Comparison of ENCODE assay signal across 8 mouse cellular contexts in the genomic region with DNA sequence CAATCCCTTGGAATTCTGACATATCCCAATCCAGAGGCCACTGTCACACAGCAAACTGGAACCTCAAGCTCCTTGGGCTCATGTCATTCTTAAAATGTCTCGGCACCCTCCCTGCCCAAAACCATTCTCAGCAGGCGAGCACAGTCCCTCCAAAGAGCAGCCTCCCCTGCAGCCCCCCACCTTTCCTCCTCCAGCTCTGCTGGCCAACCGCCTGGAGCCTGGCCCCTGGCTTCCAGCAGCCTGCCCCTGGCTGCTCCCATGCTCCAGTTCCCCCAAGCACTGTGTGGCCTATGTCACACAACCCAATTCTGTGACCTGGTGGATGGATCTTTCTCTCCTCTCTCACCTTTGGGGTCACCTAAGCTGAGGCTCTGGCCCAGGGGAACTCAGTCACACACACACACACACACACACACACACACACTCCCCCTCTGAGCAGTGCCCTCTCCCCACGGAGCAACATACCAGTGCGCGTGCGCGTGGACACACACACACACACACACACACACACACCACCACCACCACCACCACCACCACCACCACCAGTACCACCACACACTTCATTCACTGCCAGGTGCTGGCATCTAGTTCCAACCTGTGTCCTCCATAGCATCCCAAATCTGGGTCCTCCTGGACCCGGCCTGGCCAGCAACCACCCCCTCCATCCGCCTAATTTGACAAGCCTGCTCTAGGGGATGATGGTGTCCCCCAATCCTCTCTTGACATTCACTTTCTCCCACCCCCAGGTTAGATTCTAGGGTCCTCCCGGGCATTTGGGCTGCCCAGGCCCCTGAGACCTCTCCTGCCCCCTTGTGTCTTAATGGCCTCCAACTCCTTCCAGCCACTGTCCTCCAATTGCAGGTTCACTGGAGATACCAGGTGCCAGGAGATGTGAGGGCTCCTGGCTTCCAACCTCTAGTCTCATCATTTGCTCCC. TPM values are rescaled to one million over a fixed set of nuclear protein-coding genes. Genes with fewer than 3 reads are reported as not detected.
DNase-seq lines count a peak whose midpoint lies in the region; ATAC-seq and TF ChIP-seq lines count a peak whose summit lies in the region.

No protein-coding gene starts in this region.

- TF ChIP-seq CTCF in gastrocnemius, adult 2 months (IDR thresholded peaks at IDR 0.05), result no peak

- in situ Hi-C loops in ES-E14 (cut with MboI; ENCODE audit: low sequenced_read_pairs in 2 of 2, unreplicated experiment in 2 of 2), result no loop called here

- H3K36me3 ChIP-seq in ES-E14 (ENCODE audit: control insufficient read depth, insufficient read depth, low read length, poor library complexity, severe bottlenecking), result no peaks in the 10 kb centered on the region
- no peaks in the 10 kb centered on the region for H3K36me3 ChIP-seq in forebrain, embryonic 10.5 days (replicated peaks)
- H3K36me3 ChIP-seq in limb, embryonic 15.5 days, result peaks cover 4% of the 10 kb centered on the region; the same call in 1 of the 2 replicates

- ATAC-seq in limb, embryonic 15.5 days (ENCODE audit: insufficient number of reproducible peaks, low FRiP score, low TSS enrichment, low read depth), result no peak; the same call in 1 of the 2 replicates

- H3K9ac ChIP-seq in ES-E14 (ENCODE audit: insufficient read depth, low read depth, low read length, poor library complexity, severe bottlenecking), result no peak overlapping the region; the same call in 1 of the 2 replicates
- peak overlapping the region; percentile 61 for H3K9ac ChIP-seq in limb, embryonic 15.5 days

- H3K27me3 ChIP-seq in forebrain, embryonic 10.5 days (ENCODE audit: poor library complexity, severe bottlenecking), result no peaks in the 10 kb centered on the region
- no peaks in the 10 kb centered on the region for H3K27me3 ChIP-seq in limb, embryonic 15.5 days

- H3K9me3 ChIP-seq in ES-E14 (ENCODE audit: control insufficient read depth, insufficient read depth, low read depth, low read length), result no peaks in the 10 kb centered on the region
- H3K9me3 ChIP-seq in forebrain, embryonic 10.5 days, result no peaks in the 10 kb centered on the region
- no peaks in the 10 kb centered on the region for H3K9me3 ChIP-seq in limb, embryonic 15.5 days

- DNase-seq in gastrocnemius, adult 2 months, result no peak
- no peak for DNase-seq in gastrocnemius, adult 18-20 months (ENCODE audit: low spot score)
- DNase-seq in ES-E14 (ENCODE audit: low read depth, low spot score), result no peak
- DNase-seq in forebrain, embryonic 10.5 days (ENCODE audit: extremely low spot score, low spot score), result no peak
- no peak for DNase-seq in adrenal gland, postnatal 25 days
- DNase-seq in urinary bladder, postnatal 25 days (ENCODE audit: low spot score), result no peak
- DNase-seq in spleen, postnatal 10 days (ENCODE audit: low spot score in 2 of 2), result no peak

- intact Hi-C loops in gastrocnemius, adult 2 months (cut with DNase I), result no loop called here

- peak overlapping the region; percentile 72 for H3K4me2 ChIP-seq in limb, embryonic 15.5 days

- H3K27ac ChIP-seq in gastrocnemius, adult 2 months, result peak overlapping the region; percentile 71
- no peak overlapping the region for H3K27ac ChIP-seq in ES-E14 (ENCODE audit: insufficient read depth, low read depth, low read length, poor library complexity, severe bottlenecking)
- H3K27ac ChIP-seq in forebrain, embryonic 10.5 days, result peak overlapping the region; percentile 93
- peak overlapping the region; percentile 75 for H3K27ac ChIP-seq in limb, embryonic 15.5 days

- H3K4me1 ChIP-seq in ES-E14 (ENCODE audit: control insufficient read depth in 2 of 2, insufficient read depth in 2 of 2, low read length in 2 of 2, poor library complexity in 1 of 2), result peaks cover 0 to 2% of the 10 kb centered on the region in 2 experiments; a peak in 1 of 4 replicates
- H3K4me1 ChIP-seq in forebrain, embryonic 10.5 days, result peaks cover 44% of the 10 kb centered on the region
- H3K4me1 ChIP-seq in limb, embryonic 15.5 days, result peaks cover 24% of the 10 kb centered on the region

- H3K4me3 ChIP-seq in gastrocnemius, adult 2 months, result peak overlapping the region; percentile 71
- H3K4me3 ChIP-seq in ES-E14 (ENCODE audit: insufficient read depth in 1 of 2, low read depth in 1 of 2, low read length in 2 of 2, poor library complexity in 1 of 2, severe bottlenecking in 1 of 2), result peak overlapping the region; percentile 79 to 83
- peak overlapping the region; percentile 87 for H3K4me3 ChIP-seq in forebrain, embryonic 10.5 days
- peak overlapping the region; percentile 64 for H3K4me3 ChIP-seq in limb, embryonic 15.5 days

- 68% methylated on average over 11 of the region's 11 CpGs for WGBS in forebrain, embryonic 10.5 days
- WGBS in limb, embryonic 15.5 days, result 68% methylated on average over 11 of the region's 11 CpGs

TF ChIP-seq in ES-E14, 5 proteins besides CTCF, POLR2A, EP300 and RAD21:
- TF ChIP-seq HCFC1 (IDR thresholded peaks at IDR 0.05; ENCODE audit: borderline replicate concordance, insufficient read depth, low read length) (no peak), CHD2 (IDR thresholded peaks at IDR 0.05; ENCODE audit: low read depth, low read length) (no peak), ZC3H11A (IDR thresholded peaks at IDR 0.05; ENCODE audit: borderline replicate concordance, low read depth, low read length) (no peak), ZNF384 (IDR thresholded peaks at IDR 0.05; ENCODE audit: low read depth, low read length) (no peak), MAFK (IDR thresholded peaks at IDR 0.05; ENCODE audit: insufficient read depth, low read depth, low read length) (no peak)
TF ChIP-seq in ES-E14: peak in this region for 0.

RNA-seq across cellular contexts. Expression of gene Stx4a, which starts 0.6 kb away (rescaled TPM):
- 10 to 100 TPM; 55.4 to 59.0 TPM for total RNA-seq in gastrocnemius, adult 2 months (2021)
- total RNA-seq in gastrocnemius, adult 18-20 months (2021), result 10 to 100 TPM; 46.4 to 56.7 TPM
- total RNA-seq in ES-E14 (2012; rRNA removed), result 20.9 and 23.7 TPM in 2 replicates
- 23.7 and 24.6 TPM in 2 replicates for polyA plus RNA-seq in forebrain, embryonic 10.5 days (2016; fragmentation: Nextera tagmentation; extraction: Ambion mirVana)
- 72.5 and 79.5 TPM in 2 replicates for polyA plus RNA-seq in limb, embryonic 15.5 days (2015; fragmentation: Nextera tagmentation; extraction: Ambion mirVana)
- 101 and 122 TPM in 2 replicates for total RNA-seq in adrenal gland, postnatal 25 days (2021)

RNA-seq across cellular contexts. Expression of gene Stx1b, which starts 0.8 kb away (rescaled TPM):
- total RNA-seq in gastrocnemius, adult 2 months (2021), result 1 to 10 TPM; 1.0 TPM
- 1 to 10 TPM in 1 of 2 experiments, under 1 TPM in 1; 0.74 to 1.2 TPM for total RNA-seq in gastrocnemius, adult 18-20 months (2021)
- total RNA-seq in ES-E14 (2012; rRNA removed), result 1.4 and 1.7 TPM in 2 replicates
- polyA plus RNA-seq in forebrain, embryonic 10.5 days (2016; fragmentation: Nextera tagmentation; extraction: Ambion mirVana), result 5.5 and 6.1 TPM in 2 replicates
- polyA plus RNA-seq in limb, embryonic 15.5 days (2015; fragmentation: Nextera tagmentation; extraction: Ambion mirVana), result 3.6 and 3.8 TPM in 2 replicates
- total RNA-seq in adrenal gland, postnatal 25 days (2021), result 4.2 and 8.0 TPM in 2 replicates

RNA-seq across cellular contexts. Expression of gene Hsd3b7, which starts 23.1 kb away (rescaled TPM):
- total RNA-seq in gastrocnemius, adult 2 months (2021), result 1 to 10 TPM; 4.7 to 6.2 TPM
- total RNA-seq in gastrocnemius, adult 18-20 months (2021), result 1 to 10 TPM; 4.2 TPM
- 14.7 and 22.5 TPM in 2 replicates for total RNA-seq in ES-E14 (2012; rRNA removed)
- 5.4 and 5.8 TPM in 2 replicates for polyA plus RNA-seq in forebrain, embryonic 10.5 days (2016; fragmentation: Nextera tagmentation; extraction: Ambion mirVana)
- 18.7 and 23.8 TPM in 2 replicates for polyA plus RNA-seq in limb, embryonic 15.5 days (2015; fragmentation: Nextera tagmentation; extraction: Ambion mirVana)
- 49.1 and 66.2 TPM in 2 replicates for total RNA-seq in adrenal gland, postnatal 25 days (2021)

RNA-seq across cellular contexts. Expression of gene Gm49388, which starts 38.1 kb away (rescaled TPM):
- 1 to 10 TPM; 1.9 to 2.1 TPM for total RNA-seq in gastrocnemius, adult 2 months (2021)
- total RNA-seq in gastrocnemius, adult 18-20 months (2021), result 1 to 10 TPM in 1 of 2 experiments, under 1 TPM in 1; 0.78 to 2.0 TPM
- 1.5 and 1.9 TPM in 2 replicates for total RNA-seq in ES-E14 (2012; rRNA removed)
- not detected in 2 replicates for polyA plus RNA-seq in forebrain, embryonic 10.5 days (2016; fragmentation: Nextera tagmentation; extraction: Ambion mirVana)
- not detected in 2 replicates for polyA plus RNA-seq in limb, embryonic 15.5 days (2015; fragmentation: Nextera tagmentation; extraction: Ambion mirVana)
- 4.4 and 6.9 TPM in 2 replicates for total RNA-seq in adrenal gland, postnatal 25 days (2021)

RNA-seq across cellular contexts. Expression of gene Setd1a, which starts 47.0 kb away (rescaled TPM):
- 10 to 100 TPM; 15.3 to 20.8 TPM for total RNA-seq in gastrocnemius, adult 2 months (2021)
- total RNA-seq in gastrocnemius, adult 18-20 months (2021), result 10 to 100 TPM; 16.2 to 17.6 TPM
- 22.6 and 24.4 TPM in 2 replicates for total RNA-seq in ES-E14 (2012; rRNA removed)
- 16.0 and 17.1 TPM in 2 replicates for polyA plus RNA-seq in forebrain, embryonic 10.5 days (2016; fragmentation: Nextera tagmentation; extraction: Ambion mirVana)
- polyA plus RNA-seq in limb, embryonic 15.5 days (2015; fragmentation: Nextera tagmentation; extraction: Ambion mirVana), result 18.6 and 21.7 TPM in 2 replicates
- 36.9 and 49.8 TPM in 2 replicates for total RNA-seq in adrenal gland, postnatal 25 days (2021)
